Mouse (Mus musculus) gastrocnemius, postnatal 25 days (tissue): Measurements from ENCODE around the gene Olfr1230. TPM values are rescaled to one million over a fixed set of nuclear protein-coding genes. Genes with fewer than 3 reads are reported as not detected.

Source experiments
- DNase-seq: peaks from one replicate; pipeline ENCODE4 v3.0.0; 2022
- long read RNA-seq, 2 experiments: library from polyadenylated mRNA; stranded (forward); transcript quantifications; one replicate each; pipeline ENCODE4 v2.0.0; 2021
- total RNA-seq, 2 experiments: library from RNA; stranded (reverse); gene quantifications; 1 replicate in 1 of 2; 2 replicates in 1 of 2; pipeline ENCODE4 v1.2.3; 2021

Olfr1230 gene
- not detected for total RNA-seq
- long read RNA-seq, experiment 1, result 0 reads
- long read RNA-seq, experiment 2, result 0 reads

DNA sequence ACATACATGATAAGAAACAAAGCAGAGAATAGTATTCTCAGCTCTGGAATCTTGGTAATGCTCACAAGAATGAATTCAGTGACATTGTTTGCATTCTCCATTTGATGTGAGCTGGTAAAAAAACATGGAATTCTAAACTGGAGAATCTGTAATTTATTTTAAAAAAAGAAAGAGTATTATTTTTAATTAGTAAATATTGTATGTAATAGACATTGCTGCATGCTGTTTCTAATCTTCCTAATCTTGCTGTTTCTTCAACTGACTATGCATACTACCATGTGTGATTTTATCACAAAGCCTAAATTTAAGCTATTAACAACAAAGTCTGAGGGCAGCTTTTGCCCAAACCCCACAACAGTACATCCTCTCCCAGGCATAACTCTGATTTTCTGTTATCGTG lies at the start of gene Olfr1230:
Olfr1230 (minus strand) TSS at position 101 of the 400 bp plus-strand sequence.
- no peak for DNase-seq

DNA sequence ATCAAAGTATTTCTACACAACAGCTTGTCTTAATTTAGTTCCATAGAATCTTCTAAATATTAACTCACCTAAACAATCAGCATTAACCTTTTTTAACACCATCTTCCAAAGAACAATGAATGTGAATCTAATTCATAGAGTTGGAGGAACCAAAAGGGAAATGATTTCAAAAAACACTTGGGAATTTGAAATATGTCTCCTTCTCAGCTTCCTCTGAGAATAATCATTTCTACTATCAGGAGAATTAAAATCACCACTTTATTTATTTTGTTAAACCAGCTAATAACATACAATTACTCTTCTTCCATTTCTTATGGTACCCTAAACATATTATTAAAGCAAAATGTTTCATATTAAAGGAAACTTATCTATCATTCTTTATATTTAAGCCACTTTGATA lies 45.2 kb upstream of the Olfr1230 start, which contains the start of gene Olfr1233:
Olfr1233 (minus strand) TSS at position 101 of the 400 bp plus-strand sequence.
- DNase-seq, result no peak

DNA sequence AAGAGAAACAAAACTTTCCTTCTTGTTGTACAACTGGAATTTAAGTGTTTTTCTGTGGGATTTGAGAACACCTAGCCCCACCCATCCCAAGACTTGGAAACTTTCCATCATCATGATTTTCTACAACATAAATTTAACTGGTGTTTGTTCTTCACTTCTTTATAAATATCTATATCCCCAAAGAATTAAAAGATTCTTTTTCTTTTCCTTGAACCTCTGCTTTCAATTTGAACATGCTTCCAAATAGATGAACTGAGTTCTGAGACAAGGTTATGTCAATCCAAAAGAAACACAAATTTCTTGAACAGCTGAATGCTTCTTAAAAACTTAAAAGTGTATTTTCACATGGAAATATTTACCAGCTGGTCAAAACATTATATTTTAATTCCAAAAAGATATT lies 32.5 kb upstream of the Olfr1230 start, which contains the start of gene Olfr1232:
Olfr1232 (minus strand) TSS at position 101 of the 400 bp plus-strand sequence.
- no peak for DNase-seq

DNA sequence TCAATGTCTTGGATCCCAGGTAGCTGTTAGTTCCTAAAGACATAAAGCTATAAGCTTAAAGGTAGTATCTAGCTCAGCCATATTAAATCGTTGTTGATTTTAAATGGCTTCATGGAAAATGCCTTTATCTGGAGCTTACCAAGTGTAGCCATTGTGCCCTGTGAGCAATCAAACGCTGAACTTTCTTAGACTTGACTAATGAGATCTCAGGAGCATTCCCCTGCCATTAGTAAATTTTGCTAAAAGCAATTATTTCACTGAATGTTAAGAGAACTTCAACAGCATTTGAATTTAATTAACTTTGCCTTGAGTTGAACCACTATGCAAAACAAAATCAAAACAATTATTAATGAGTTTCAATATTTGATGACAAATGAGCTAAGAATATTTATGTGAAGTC lies 9.9 kb upstream of the Olfr1230 start, which contains the start of gene Olfr1231:
Olfr1231 (minus strand) TSS at position 101 of the 400 bp plus-strand sequence.
- DNase-seq, result no peak

DNA sequence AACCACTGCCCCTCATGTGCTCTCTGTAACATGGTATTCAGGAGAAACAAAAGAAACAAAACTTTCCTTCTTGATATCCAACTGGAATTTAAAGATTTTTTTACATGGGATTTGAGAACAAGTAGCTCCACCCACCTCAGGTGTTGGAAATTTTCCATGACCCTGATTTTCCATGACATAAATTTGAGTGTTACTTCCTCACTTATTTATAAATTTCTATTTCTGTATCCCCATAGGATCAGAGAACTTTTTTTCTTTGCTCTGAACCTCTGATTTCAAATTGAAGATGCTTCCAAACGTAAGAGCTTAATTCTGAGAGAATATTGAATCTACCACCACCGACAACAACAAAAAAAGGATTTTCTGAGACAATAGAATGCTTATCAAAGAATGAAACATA lies 9.2 kb downstream of the Olfr1230 start, which contains the start of gene Olfr1229:
Olfr1229 (minus strand) TSS at position 101 of the 400 bp plus-strand sequence.
- DNase-seq, result no peak

- no peak for DNase-seq
These were observed 43.1 kb downstream of the Olfr1230 start, which contains the start of gene Olfr1228 for GRCm38 (mm10) chr2:89253962-89254361. Olfr1228 (minus strand) TSS chr2:89254062.

Other genes starting within 250 kb of the Olfr1230 start
- not detected for gene Olfr1218, start 236.1 kb downstream of the Olfr1230 start, total RNA-seq
- gene Olfr1219, start 213.8 kb downstream of the Olfr1230 start, total RNA-seq, result not detected
- gene Olfr1220, start 190.4 kb downstream of the Olfr1230 start, total RNA-seq, result not detected
- not detected for gene Olfr1221, start 180.0 kb downstream of the Olfr1230 start, total RNA-seq
- not detected for gene Olfr1222, start 164.2 kb downstream of the Olfr1230 start, total RNA-seq
- not detected for gene Olfr1223, start 145.7 kb downstream of the Olfr1230 start, total RNA-seq
- gene Olfr1224-ps1, start 133.2 kb downstream of the Olfr1230 start, total RNA-seq, result not detected
- not detected for gene Olfr1225, start 122.6 kb downstream of the Olfr1230 start, total RNA-seq
- not detected for gene Olfr1226, start 97.2 kb downstream of the Olfr1230 start, total RNA-seq
- gene Olfr1228, start 43.2 kb downstream of the Olfr1230 start, total RNA-seq, result not detected
- gene Olfr1229, start 9.3 kb downstream of the Olfr1230 start, total RNA-seq, result not detected
- not detected for gene Olfr1231, start 9.8 kb upstream of the Olfr1230 start, total RNA-seq
- gene Olfr1232, start 32.4 kb upstream of the Olfr1230 start, total RNA-seq, result not detected
- not detected for gene Olfr1233, start 45.1 kb upstream of the Olfr1230 start, total RNA-seq
- not detected for gene Olfr1234, start 67.6 kb upstream of the Olfr1230 start, total RNA-seq
- not detected for gene Olfr1238, start 112.4 kb upstream of the Olfr1230 start, total RNA-seq
- gene Olfr1239, start 123.1 kb upstream of the Olfr1230 start, total RNA-seq, result not detected
- not detected for gene Olfr1240, start 145.7 kb upstream of the Olfr1230 start, total RNA-seq
- not detected for gene Olfr1241, start 189.9 kb upstream of the Olfr1230 start, total RNA-seq
- gene Olfr1242, start 201.1 kb upstream of the Olfr1230 start, total RNA-seq, result not detected
- gene Olfr1243, start 234.2 kb upstream of the Olfr1230 start, total RNA-seq, result not detected